Mouse (Mus musculus) left cerebral cortex, adult 18-20 months (tissue): Measurements from ENCODE around the gene Asb3. TPM values are rescaled to one million over a fixed set of nuclear protein-coding genes. Genes with fewer than 3 reads are reported as not detected.
"Not testable (repeated sequence)": the region's sequence is repeated elsewhere in the genome, so short reads cannot be mapped to it uniquely, and the experiment has no call there.

Source experiments
- DNase-seq, 2 experiments: peaks; one replicate each; pipeline ENCODE4 v3.0.0; 2021 to 2022; ENCODE audit warnings: low spot score in 2 of 2, mixed read lengths in 1 of 2
- total RNA-seq, 2 experiments: library from RNA; stranded (reverse); gene quantifications; 2 replicates each; pipeline ENCODE4 v1.2.3; 2021

The Asb3 gene
- total RNA-seq, 2 experiments from 2014 or later: 17.9 to 20.5 TPM

DNA sequence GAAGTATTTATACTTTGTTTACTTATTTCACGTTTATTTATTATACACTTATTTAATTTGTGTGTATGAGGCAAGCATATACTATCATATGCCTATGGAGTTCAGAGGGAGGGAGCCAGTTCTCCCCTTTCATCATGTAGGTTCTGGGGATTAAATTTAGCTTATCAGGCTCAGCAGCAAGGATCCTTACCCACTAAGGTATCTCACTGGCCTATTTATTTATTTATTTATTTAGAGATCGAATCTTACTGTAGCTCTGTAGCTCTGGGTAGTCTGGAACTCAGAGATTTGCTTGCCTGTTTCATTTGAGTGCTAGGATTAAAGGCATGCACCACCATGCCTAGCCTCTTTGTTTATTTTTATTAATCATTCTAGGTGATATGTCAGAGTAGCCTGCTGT, 113.5 kb downstream of the Asb3 start:
- no peak for DNase-seq

DNA sequence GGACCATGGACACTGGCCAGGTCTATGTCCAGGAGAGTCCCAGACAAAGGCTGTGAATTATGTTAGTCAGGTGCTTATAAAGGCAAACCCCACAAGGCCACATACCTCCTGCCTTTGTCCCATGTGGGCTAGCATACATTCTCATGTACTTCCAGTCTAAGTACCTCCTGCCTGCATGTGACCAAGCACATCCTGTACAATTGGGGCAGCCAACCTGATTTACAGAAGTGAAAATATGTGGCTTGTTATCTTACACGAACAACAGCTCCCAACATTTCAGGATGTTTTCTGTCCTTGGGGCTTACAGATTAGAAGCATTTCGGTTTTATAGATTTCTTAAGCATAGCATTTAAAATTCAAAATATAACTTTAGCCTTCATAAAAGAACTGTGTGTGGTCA, 114.8 kb downstream of the Asb3 start:
- no peak for DNase-seq

DNA sequence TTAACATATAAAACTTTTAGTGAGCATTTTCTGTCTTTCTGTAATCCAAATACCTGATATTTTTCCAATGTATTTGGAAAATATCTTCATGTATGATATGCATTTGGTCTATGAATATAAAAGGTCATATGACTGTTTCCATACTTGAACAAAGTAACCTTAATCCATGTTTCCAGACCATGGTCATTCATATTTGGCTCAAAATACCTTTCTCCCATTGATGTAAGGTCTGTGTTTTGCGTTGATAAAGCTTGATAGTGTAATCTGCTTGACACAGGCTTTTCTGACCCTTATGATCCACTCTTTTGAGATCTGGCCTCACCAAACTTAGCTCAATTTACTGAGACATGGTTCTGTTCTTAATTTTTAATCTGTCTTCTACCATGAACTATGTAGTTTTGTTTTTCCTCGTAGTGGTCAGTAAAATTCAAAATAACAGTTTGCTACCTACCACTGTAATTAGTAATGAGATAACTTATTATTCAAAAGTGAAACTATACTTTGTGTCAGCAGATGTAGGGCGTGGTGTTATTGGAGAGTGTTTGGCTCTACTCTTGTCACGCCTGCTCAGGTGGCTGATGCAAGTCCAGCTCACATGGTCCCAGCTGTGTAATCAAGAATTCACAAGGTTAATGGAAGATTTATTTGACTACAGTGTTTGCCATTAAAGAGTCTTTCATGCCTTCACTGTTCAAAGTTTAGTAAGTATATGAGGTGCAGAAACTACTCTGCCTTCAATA, 116.1 kb downstream of the Asb3 start:
- no peak for DNase-seq

DNA sequence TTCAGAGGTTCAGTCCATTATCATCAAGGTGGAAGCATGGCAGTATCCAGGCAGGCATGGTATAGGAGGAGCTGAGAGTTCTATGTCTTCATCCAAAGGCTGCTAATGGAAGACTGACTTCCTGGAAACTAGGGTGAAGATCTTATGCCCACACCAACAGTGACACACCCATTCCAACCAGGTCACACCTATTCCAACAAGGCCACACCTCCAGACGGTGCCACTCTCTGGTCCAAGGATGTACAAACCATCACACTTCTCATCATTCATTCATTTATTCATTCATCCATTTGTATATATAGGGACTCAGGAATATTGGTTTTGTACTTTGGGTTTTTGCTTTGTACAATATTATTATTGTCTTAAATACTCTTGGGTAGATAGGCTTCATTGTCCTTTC, 124.5 kb downstream of the Asb3 start:
- DNase-seq: not testable (repeated sequence)

DNA sequence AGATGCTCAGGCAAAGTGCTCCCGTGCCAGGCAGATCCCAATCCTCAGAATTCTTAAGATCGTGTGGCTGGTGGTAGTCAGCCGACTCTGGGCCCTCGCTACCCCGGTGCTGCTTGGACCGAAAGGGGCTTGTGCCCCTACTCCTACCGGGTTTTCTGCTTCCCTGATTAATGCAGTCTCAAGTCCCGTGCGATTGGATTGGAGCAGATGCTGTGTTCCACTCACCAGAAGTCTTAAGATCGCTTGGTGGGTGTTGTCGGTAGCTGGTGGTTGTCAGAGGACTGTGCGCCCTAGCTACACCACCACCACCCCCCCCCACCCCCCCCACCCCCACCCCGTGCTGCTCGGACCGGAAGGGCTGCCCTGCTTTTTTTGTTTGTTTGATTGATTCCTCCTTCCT, 132.2 kb downstream of the Asb3 start:
- DNase-seq: not testable (repeated sequence)

DNA sequence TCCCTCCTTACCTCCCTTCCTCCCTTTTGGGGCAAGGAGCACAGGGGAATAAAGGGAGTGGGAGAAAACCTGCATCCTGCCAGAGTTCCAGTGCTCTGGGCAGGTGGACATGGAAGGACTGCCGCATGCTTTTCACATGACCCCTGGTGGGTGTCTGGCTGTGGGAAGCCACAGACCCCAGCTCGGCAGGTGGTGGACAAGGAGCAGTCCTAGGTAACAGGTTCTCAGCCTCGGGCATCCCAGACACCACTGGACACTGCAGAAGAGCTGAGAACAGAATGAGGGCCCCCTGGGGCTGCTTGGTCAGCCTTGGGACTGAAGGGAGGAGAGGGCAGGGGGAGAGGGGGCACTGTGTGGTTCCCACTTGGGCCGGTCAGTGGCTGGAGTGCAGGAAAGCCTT, 149.7 kb downstream of the Asb3 start:
- DNase-seq: no peak

DNA sequence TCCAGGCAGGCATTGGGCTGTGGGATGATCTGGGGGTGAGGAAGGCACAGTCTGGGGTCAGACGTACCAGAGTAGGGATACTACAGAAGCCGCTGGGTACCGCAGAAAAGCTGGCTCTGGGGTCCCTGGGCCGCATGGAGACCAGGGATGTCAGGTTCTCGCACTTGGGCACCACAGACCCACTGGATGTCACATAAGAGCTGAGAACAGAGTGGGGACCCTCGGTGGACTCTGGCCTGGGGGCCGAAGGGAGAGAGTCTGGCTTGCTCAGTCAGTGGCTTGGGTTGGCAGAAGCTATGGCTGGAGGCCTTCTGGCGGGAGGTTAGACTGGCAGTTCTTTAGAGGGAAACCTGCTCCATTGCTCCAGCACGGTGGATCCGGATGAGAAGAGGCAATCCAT, 204.8 kb downstream of the Asb3 start:
- no peak for DNase-seq

DNA sequence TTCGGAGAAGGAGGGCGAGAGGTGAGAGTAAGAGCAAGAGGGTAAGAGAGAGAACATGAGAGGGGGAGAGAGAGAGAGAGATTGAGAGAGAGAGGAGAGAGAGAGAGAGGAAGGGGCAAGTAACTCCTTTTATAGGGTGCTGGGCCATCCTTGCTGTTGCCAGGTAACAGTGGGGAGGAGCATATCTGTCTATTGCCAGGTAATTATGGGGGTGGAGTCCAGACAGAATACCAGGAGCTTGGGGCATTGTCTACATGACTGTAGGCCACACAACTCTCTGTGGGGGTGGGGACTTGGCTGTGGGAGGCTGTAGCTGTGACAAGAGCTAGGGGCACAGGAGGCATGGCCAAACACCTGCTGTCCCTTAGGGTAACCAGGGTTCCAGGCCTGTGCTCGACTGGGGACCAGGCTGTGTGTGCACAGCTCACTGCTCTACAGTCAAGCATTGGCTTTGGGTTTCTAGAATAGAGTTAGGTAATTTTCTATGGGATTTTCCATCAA, 205.3 kb downstream of the Asb3 start:
- no peak for DNase-seq

DNA sequence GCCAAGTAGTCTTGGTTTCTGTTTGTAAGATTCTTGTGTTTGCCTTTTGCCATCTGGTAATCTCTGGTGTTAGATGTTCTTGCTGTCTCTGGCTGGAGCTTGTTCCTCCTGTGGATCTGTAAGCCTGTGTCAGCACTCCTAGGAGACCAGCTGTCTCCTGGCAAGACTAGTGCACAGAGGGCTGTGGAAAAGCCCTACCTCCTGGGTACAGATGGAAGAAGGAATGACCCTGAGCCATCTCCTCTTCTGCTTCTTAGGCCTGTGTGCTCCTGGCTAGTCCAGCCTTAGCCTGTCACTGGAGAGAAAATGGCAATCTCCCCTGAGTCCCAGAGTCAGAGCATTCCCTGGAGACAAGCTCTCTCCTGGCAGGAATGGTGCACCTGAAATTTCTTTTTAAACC, 214.3 kb downstream of the Asb3 start:
- DNase-seq: not testable (repeated sequence)

DNA sequence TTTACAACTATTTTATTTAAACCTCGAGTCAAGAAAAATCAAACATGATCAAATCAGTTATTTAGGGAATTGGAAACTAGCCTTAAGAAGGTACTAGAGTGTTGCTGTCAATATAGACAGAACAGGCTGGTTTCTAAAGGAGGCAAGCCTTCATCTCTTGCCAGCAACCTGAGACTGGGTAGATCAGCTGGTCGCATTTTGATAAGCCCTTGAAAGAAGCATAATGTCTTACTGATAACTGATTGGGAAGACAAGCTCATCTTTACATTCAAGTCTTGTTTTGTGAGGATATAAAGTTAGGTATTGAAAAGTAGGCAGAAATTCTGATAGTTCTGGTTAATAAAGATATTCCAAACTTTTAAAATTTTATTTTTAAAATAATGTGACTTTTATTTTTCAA, 217.0 kb downstream of the Asb3 start:
- DNase-seq: no peak

DNA sequence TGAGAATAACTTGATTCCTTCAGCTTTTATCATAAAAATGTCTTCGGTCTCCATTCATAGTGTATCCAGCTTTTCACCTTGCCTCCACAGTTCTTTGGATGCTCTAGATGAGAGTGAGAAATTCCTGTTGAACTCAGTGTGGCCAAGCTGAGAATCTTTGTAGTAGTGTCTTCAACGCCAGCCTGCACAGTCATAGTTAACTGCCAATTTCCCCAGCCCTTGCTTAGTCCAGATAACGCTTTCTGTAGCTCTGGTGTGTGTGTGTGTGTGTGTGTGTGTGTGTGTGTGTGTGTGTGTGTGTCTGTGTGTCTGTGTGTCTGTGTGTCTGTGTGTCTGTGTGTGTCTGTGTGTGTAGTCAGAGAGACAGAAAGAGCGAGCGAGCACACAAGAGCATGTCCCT, 220.1 kb downstream of the Asb3 start:
- DNase-seq: no peak

DNA sequence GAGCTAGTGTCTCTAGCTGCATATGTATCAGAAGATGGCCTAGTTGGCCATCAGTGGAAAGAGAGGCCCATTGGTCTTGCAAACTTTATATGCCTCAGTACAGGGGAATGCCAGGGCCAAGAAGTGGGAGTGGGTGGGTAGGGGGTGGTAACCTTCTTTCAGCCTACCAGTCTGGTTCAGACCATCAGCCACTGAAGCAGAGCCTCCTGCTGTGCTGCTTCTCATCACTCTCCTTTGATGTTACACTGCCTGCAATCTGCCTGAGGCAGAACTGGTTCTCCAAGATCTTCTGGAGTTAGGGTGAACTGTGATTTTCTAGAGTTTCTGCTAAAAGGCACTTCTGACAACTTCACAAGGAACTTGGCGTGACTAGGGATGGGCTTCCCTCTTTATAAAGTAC, 241.7 kb downstream of the Asb3 start:
- DNase-seq: not testable (repeated sequence)

DNA sequence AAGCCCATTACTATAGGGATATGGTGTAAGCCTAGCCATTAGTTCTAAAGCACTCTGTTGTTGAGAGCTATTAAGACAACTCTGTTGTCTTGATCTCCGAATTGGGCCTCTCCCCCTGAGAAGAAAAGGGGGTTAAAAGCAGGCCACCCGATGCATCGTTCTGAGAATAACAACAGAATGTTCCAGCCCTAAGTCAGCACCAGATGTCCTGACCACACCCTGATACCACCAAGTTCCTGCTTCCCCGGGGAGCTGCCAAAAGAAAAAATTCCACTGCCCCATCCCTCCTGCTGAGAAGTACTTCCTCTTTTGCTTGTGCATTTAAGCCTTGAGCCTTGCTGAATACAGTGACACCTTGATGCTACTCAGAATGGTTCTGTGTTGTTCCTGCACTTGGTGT, 248.5 kb downstream of the Asb3 start:
- not testable (repeated sequence) for DNase-seq

DNA sequence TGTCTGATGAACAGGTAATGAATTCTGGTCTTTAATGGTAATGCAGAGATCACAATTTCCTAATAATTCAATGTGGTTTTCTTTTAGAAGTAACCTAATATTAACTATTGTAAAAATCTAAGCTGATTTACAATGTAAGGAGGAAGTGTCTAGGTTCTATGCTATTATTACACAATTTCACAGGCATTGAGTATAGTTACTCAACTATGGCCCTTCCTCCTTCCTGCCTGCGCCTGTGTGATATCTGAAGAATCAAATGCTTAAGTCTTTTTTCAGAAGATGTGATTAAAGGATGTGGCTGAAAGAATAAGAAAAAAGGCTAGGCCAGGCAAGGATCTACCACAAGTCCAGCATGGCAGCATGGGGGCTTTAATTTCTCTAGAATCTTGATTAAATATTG, 249.6 kb downstream of the Asb3 start:
- not testable (repeated sequence) for DNase-seq

DNA sequence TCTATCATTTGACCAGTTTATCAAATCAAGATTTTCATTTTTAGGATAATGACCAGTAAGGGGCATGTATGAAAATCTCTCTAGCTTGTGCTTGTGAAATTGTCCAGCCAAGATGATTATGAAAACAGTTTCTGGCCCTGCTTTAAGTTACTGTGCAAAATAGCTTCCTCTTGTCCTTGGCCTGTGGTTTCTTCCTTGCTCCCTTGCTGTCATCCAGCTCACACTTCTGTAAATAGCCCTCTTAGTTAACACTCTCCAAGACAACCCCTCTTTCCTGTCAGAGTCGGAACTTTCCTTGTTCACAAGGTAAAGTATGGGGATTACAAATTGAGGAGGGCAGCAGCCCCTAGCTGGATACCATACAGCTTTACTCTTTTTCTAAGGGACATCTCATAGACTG, 253.2 kb downstream of the Asb3 start:
- not testable (repeated sequence) for DNase-seq

Other genes with a start within 250 kb of the Asb3 start
- 10 to 100 TPM; 21.3 to 26.8 TPM for gene Acyp2, start 235.8 kb upstream of the Asb3 start, total RNA-seq
- 10 to 100 TPM; 37.0 to 37.1 TPM for gene Psme4, start 113.7 kb upstream of the Asb3 start, total RNA-seq
- 10 to 100 TPM; 11.6 to 12.1 TPM for gene Gpr75, start 58 bp upstream of the Asb3 start, total RNA-seq
- gene Erlec1, start 68.9 kb downstream of the Asb3 start, total RNA-seq: 10 to 100 TPM; 54.8 to 56.8 TPM
- 10 to 100 TPM; 13.6 to 17.7 TPM for gene Chac2, start 100.9 kb downstream of the Asb3 start, total RNA-seq